Mouse (Mus musculus) heart, postnatal 10 days (tissue): Measurements from ENCODE around the gene Ube2g2. TPM values are rescaled to one million over a fixed set of nuclear protein-coding genes. Genes with fewer than 3 reads are reported as not detected.
A peak's percentile ranks its signal among the peaks of the same experiment; 100 is the strongest.

Experiments used
- DNase-seq, 2 experiments: peaks; one replicate each; pipeline ENCODE4 v3.0.0; 2021
- intact Hi-C: fragments of 180-260 bp; cut with DNase I; formaldehyde crosslinking; loops from one replicate; pipeline ENCODE4 v1.15.1; 2025
- total RNA-seq, 2 experiments: library from RNA; stranded (reverse); gene quantifications; 2 replicates each; pipeline ENCODE4 v1.2.3; 2021

Gene Ube2g2
- total RNA-seq, 2 experiments from 2014 or later, result 57.7 to 68.8 TPM

GRCm38 (mm10) chr10:77605368-77605767 lies 16.7 kb upstream of the Ube2g2 start:
- DNase-seq, result peak in 1 of 2 experiments; percentile 42
- intact Hi-C loops, result no loop called here

GRCm38 (mm10) chr10:77605908-77606826 lies 15.9 kb upstream of the Ube2g2 start, which contains the start of the genes Sumo3 and Gm49325:
Gene Sumo3 (plus strand): TSS chr10:77606097.
Gene Gm49325 (plus strand): TSS chr10:77606197.
- intact Hi-C loops, result loop anchor here (1.0 kb wide), 1 partner anchor 16 kb away; the partner anchor contains the start of gene Ube2g2
- DNase-seq, result peak; percentile 98 to 99

- intact Hi-C loops, result loop anchor here (1.0 kb wide), 1 partner anchor 15 kb away; the partner anchor contains the start of gene Ube2g2
- no peak for DNase-seq
Measured at GRCm38 (mm10) chr10:77606855-77607254, 15.2 kb upstream of the Ube2g2 start.

- no peak for DNase-seq
- intact Hi-C loops, result no loop called here
Measured at GRCm38 (mm10) chr10:77607441-77607840, 14.6 kb upstream of the Ube2g2 start.

- intact Hi-C loops, result no loop called here
- DNase-seq, result no peak
Measured at GRCm38 (mm10) chr10:77608589-77608988, 13.5 kb upstream of the Ube2g2 start.

GRCm38 (mm10) chr10:77610221-77610961 lies 11.7 kb upstream of the Ube2g2 start:
- no peak for DNase-seq
- intact Hi-C loops, result no loop called here

- intact Hi-C loops, result no loop called here
- peak; percentile 70 to 72 for DNase-seq
Measured at GRCm38 (mm10) chr10:77613409-77613808, 8.7 kb upstream of the Ube2g2 start.

GRCm38 (mm10) chr10:77615647-77616046 lies 6.4 kb upstream of the Ube2g2 start:
- DNase-seq, result no peak
- intact Hi-C loops, result no loop called here

GRCm38 (mm10) chr10:77616166-77616565 lies 5.9 kb upstream of the Ube2g2 start:
- DNase-seq, result no peak
- intact Hi-C loops, result no loop called here

- intact Hi-C loops, result no loop called here
Measured at GRCm38 (mm10) chr10:77616926-77617325, 5.1 kb upstream of the Ube2g2 start.

GRCm38 (mm10) chr10:77621546-77621945 lies 529 bp upstream of the Ube2g2 start:
- intact Hi-C loops, result loop anchor here (5.0 to 10.0 kb wide), 3 partner anchors 39 to 543 kb away; partner anchors contain the start of genes D10Jhu81e, Fam207a and Pttg1ip
- no peak for DNase-seq

More at GRCm38 (mm10) chr10:77616926-77617325, 5.1 kb upstream of the Ube2g2 start:
- DNase-seq, result no peak

- intact Hi-C loops, result loop anchor here (5.0 to 10.0 kb wide), 3 partner anchors 41 to 542 kb away; partner anchors contain the start of genes D10Jhu81e, Fam207a and Pttg1ip
- DNase-seq, result peak; percentile 82 to 84
Measured at GRCm38 (mm10) chr10:77623069-77623492, 1.0 kb downstream of the Ube2g2 start.

GRCm38 (mm10) chr10:77623639-77624400 lies 1.7 kb downstream of the Ube2g2 start:
- DNase-seq, result no peak
- intact Hi-C loops, result loop anchor here (5.0 to 10.0 kb wide), 3 partner anchors 42 to 541 kb away; partner anchors contain the start of genes D10Jhu81e, Fam207a and Pttg1ip

- intact Hi-C loops, result loop anchor here (5.0 to 10.0 kb wide), 3 partner anchors 42 to 540 kb away; partner anchors contain the start of genes D10Jhu81e, Fam207a and Pttg1ip
- DNase-seq, result peak; percentile 73 to 77
Measured at GRCm38 (mm10) chr10:77624570-77624995, 2.5 kb downstream of the Ube2g2 start.

- intact Hi-C loops, result loop anchor here (2.0 to 10.0 kb wide), 4 partner anchors 191 to 539 kb away; partner anchors contain the start of gene D10Jhu81e
- no peak for DNase-seq
Measured at GRCm38 (mm10) chr10:77626036-77626435, 4.0 kb downstream of the Ube2g2 start.

GRCm38 (mm10) chr10:77626591-77626990 lies 4.5 kb downstream of the Ube2g2 start:
- intact Hi-C loops, result loop anchor here (2.0 to 10.0 kb wide), 4 partner anchors 191 to 538 kb away; partner anchors contain the start of gene D10Jhu81e
- no peak for DNase-seq

GRCm38 (mm10) chr10:77627497-77627896 lies 5.4 kb downstream of the Ube2g2 start:
- DNase-seq, result peak; percentile 88 to 93
- intact Hi-C loops, result loop anchor here (2.0 to 10.0 kb wide), 4 partner anchors 190 to 537 kb away; partner anchors contain the start of gene D10Jhu81e

- no peak for DNase-seq
- intact Hi-C loops, result loop anchor here (5.0 to 10.0 kb wide), 2 partner anchors 188 to 536 kb away; partner anchors contain the start of gene D10Jhu81e
Measured at GRCm38 (mm10) chr10:77629163-77629562, 7.1 kb downstream of the Ube2g2 start.

GRCm38 (mm10) chr10:77629970-77630369 lies 7.9 kb downstream of the Ube2g2 start:
- intact Hi-C loops, result loop anchor here (5.0 to 10.0 kb wide), 2 partner anchors 187 to 535 kb away; partner anchors contain the start of gene D10Jhu81e

More at GRCm38 (mm10) chr10:77629970-77630369, 7.9 kb downstream of the Ube2g2 start:
- no peak for DNase-seq
